Mouse (Mus musculus) brain, embryonic 14.5 days (tissue): ENCODE results near the gene Ganab. TPM values are rescaled to one million over a fixed set of nuclear protein-coding genes. Genes with fewer than 3 reads are reported as not detected.
"Not testable (repeated sequence)": the region's sequence is repeated elsewhere in the genome, so short reads cannot be mapped to it uniquely, and the experiment has no call there.

Experiments used
- DNase-seq: peaks from one replicate; pipeline ENCODE4 v3.0.0-alpha.2; 2011; ENCODE audit warnings: low read depth
- CTCF ChIP-seq: fragments of 200-500 bp; IDR thresholded peaks from 2 replicates; pipeline ENCODE4 v1.5.1; 2012; ENCODE audit warnings: inconsistent platforms, mild to moderate bottlenecking, moderate library complexity, borderline replicate concordance; ENCODE audit not compliant: insufficient read depth, insufficient read length; ENCODE audit errors: extremely low read depth
- POLR2A ChIP-seq: fragments of 200-500 bp; IDR thresholded peaks from 2 replicates; pipeline ENCODE4 v1.6.1; 2012; ENCODE audit warnings: mild to moderate bottlenecking, inconsistent platforms, borderline replicate concordance; ENCODE audit not compliant: poor library complexity, insufficient read depth, insufficient read length, severe bottlenecking; ENCODE audit errors: extremely low read depth
- polyA plus RNA-seq: library from polyadenylated mRNA; depleted of rRNA; stranded (reverse); fragments of >200 nt; gene quantifications from 2 replicates; pipeline ENCODE4 v1.2.3, GENCODE M21; 2012; rRNA removed

The Ganab gene
- 155 and 182 TPM in 2 replicates for polyA plus RNA-seq

GRCm38 (mm10) chr19:8897865-8898495 is at the start of gene Ganab:
TSS of gene Ganab (plus strand) at chr19:8898071.
- DNase-seq = peak; percentile 99
- 0 out of 2 replicates have a peak, but pooled peaks have one; percentile 6 for TF ChIP-seq CTCF
- TF ChIP-seq POLR2A = peak; percentile 54; the same call in 1 of the 2 replicates

GRCm38 (mm10) chr19:8848356-8848755 is 49.5 kb upstream of the Ganab start:
- TF ChIP-seq POLR2A (no peak), CTCF (no peak)
- no peak for DNase-seq

- TF ChIP-seq POLR2A (no peak), CTCF (no peak)
- peak; percentile 17 for DNase-seq
These were observed 47.4 kb upstream of the Ganab start, which contains the start of gene Lrrn4cl for GRCm38 (mm10) chr19:8850402-8850901. TSS of gene Lrrn4cl (plus strand) at chr19:8850768.

GRCm38 (mm10) chr19:8851639-8852038 is 46.2 kb upstream of the Ganab start:
- no peak for DNase-seq
- TF ChIP-seq POLR2A (no peak), CTCF (no peak)

GRCm38 (mm10) chr19:8852236-8852928 is 45.5 kb upstream of the Ganab start:
- no peak for DNase-seq
- no peak for TF ChIP-seq POLR2A
- no peak for TF ChIP-seq CTCF

GRCm38 (mm10) chr19:8853117-8853516 is 44.8 kb upstream of the Ganab start:
- TF ChIP-seq CTCF = no peak
- TF ChIP-seq POLR2A = no peak
- no peak for DNase-seq

GRCm38 (mm10) chr19:8857689-8858088 is 40.2 kb upstream of the Ganab start:
- TF ChIP-seq POLR2A (no peak), CTCF (peak; percentile 60; the same call in 1 of the 2 replicates)
- peak; percentile 58 for DNase-seq

GRCm38 (mm10) chr19:8859018-8859417 is 38.9 kb upstream of the Ganab start:
- peak; percentile 29; the same call in 1 of the 2 replicates for TF ChIP-seq CTCF
- no peak for TF ChIP-seq POLR2A
- DNase-seq = peak; percentile 39

GRCm38 (mm10) chr19:8864265-8864664 is 33.6 kb upstream of the Ganab start:
- no peak for DNase-seq
- TF ChIP-seq CTCF (no peak), POLR2A (no peak)

GRCm38 (mm10) chr19:8870381-8870780 is 27.5 kb upstream of the Ganab start:
- DNase-seq = not testable (repeated sequence)

- TF ChIP-seq POLR2A (no peak), CTCF (no peak)
- DNase-seq = no peak
These were observed 27.0 kb upstream of the Ganab start for GRCm38 (mm10) chr19:8870838-8871237.

- no peak for TF ChIP-seq CTCF
- TF ChIP-seq POLR2A = no peak; the same call in 1 of the 2 replicates
- peak; percentile 99 for DNase-seq
These were observed 26.3 kb upstream of the Ganab start, which contains the start of gene Ubxn1 for GRCm38 (mm10) chr19:8871267-8872186. TSS of gene Ubxn1 (plus strand) at chr19:8871496.
